Mouse (Mus musculus): ENCODE measurements around the gene Eif2b5.

Gene Eif2b5

DNA sequence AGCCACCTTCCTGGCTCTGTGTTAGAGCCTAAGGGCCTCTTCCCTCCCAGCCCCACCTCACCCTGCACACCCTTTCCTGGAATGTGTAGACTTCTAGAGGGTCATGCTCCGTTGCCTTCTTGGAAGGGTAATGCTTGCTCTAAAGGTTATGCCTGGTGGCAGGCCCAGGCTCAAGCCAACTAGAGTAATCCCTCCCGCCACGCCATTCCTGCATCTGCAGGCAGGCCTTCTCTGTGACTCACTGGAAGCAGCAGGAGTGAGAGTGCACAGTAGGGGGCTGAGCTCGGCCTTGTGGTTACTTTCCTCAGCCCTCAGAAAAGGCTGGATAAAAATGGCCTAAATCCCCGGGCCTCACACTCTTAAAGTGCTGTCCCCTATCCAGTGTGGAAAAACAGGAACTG, 38.5 kb downstream of the Eif2b5 start:
- DNase-seq (ENCODE audit: low spot score): peak; percentile 56

DNA sequence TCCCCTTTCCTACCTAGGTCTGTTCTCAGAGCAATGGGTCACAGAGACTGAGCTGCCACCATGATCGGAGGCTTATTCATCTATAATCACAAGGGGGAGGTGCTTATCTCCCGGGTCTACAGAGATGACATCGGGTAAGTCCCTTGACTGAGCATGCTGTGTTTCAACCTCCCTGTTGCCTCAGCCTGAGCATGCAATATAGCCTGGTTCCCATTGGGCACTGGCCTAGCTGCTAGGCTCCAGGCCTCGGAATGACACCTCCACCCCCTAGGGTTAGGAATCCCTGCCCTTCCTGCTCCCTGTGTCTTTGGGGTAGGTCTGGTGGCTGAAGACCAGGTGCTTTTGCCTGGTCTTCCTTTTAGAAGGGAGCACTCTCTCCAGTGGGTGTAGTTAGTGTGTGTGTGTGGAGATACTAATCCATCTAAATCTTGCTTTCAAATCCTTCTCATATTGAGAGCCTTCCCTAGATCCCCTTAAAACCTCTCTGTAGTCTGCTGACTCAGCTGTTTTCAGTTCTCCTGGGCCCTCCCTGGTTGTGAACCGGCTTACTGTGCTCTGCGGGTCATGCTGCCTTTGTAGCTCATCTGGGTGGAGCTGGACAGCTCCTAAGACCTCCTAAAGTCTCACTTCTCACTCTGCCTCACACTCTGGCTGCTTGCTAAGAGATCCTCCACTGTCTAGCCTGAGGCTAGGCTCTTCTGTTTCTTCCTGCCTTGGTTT, 39.1 kb downstream of the Eif2b5 start:
- DNase-seq (ENCODE audit: low spot score): peak; percentile 23

DNA sequence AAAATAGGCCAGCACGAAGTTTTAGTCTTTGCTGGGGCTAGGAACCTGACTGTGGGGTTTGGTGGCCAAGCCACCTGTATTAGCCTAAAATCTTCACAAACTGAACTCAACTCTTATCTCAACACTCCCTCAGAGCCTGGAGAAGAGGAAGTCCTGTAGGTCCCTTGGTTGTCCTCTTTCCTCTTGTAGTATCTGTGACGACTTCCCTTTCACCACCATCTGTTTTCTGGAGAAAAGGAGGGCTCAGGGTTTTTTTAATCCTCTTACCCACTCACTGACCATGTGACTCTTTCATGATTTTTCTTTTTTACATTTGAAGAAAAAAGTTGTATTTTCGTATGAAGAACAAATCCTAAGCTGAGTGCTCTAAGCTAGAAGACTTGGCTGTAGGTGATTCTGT, 41.0 kb downstream of the Eif2b5 start:
- no peak for DNase-seq (ENCODE audit: low spot score)

DNA sequence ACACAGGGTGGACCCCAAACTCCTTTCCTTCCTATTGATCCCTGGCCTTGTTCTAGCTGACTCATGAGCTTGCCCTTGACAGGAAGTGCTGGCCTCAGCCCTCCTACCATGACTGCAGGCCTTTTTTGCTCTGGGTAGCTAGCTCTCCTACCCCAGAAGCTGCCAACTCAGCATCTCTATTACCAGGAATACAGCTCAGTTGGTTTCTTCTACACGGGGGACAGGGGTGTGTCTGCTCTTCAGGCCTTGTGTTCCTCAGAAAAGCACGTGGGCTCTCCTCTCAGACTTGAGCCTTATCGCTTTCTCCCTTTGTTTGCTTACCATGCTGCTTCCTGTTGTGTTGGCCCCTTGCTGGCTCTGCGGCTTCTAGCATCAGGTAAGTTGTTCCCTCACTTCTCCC, 41.8 kb downstream of the Eif2b5 start:
- peak; percentile 78 for DNase-seq (ENCODE audit: low spot score)

DNA sequence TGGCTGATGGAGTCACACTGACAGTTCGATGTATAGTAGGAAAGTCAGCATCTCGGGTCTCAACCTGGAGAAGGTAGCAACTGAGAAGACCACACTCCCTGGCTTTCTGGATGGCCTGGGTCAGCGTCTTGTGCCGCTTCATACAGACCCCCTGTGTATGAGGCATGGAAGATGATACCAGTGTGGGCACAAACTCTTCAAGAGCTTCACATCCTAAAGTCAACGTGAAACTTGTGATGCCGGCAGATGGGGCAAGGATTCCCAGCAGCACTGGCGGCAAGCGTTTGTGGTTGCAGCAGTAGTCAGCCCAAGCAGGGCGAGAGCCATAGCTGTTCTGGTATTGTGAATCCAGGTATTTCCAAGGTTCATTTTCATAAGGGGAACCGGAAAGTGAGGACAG, 47.1 kb downstream of the Eif2b5 start:
- DNase-seq (ENCODE audit: low spot score): no peak

DNA sequence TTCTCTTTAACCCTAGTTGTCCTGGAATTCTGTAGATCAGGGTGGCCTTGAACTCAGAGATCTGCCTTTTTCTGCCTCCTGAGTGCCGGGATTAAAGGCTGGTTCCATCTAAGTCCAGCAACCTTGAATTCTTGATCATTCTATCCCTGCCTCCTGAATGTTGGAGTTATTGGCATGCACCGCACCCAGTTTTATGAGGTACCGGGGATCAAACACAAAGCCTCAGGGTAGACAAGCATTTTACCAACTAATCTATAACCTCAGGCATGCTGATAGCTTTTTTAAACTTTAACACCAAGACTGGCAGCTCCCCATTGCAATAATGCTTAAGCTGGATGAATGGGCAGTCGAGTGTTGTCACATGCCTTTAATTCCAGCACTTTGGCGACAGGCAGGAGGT, 48.8 kb downstream of the Eif2b5 start:
- peak; percentile 14 for DNase-seq (ENCODE audit: low spot score)

DNA sequence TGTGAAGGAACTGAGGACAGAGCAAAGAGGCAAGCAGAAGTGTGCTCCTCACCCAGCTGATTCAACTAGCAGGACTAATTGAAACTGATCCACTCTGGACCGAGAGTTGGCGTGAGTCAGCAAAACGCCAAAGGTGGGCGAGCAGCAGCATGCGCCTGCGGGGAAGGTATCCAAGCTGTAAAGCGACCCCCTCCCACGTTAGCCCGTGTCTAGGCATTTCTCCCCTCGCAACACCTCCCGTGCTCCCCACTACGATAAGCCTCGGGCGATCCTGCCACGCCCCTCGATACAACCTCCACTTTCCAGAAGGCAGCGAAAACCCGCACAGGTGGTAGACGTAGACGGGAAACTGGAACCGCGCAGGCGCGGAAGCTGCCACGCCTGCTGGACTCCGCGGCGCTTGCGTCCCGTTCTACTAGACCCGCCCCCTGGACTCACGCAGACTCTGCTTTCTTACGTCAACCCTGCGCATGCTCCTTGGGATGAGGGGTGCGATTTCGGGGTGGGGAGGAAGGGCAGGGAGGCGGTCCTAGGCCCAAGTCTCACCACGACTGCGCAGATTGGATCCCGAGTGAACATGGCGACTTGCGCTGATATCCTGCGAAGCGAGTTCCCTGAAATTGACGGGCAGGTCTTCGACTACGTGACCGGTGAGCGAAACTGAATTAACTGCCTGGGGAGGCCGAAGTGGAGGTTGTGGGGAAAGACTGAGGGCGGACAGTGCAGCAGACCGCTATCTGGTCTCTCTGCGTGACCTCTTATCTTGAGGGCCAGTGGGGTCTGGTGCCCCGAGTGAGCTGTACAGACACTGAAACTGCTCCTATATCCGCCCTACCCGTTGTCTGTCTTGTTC, 49.7 kb downstream of the Eif2b5 start, which contains the start of gene Abcf3:
Gene Abcf3 (plus strand): TSS at position 482 of the 853 bp plus-strand sequence.
- peak; percentile 99 for DNase-seq (ENCODE audit: low spot score)

DNA sequence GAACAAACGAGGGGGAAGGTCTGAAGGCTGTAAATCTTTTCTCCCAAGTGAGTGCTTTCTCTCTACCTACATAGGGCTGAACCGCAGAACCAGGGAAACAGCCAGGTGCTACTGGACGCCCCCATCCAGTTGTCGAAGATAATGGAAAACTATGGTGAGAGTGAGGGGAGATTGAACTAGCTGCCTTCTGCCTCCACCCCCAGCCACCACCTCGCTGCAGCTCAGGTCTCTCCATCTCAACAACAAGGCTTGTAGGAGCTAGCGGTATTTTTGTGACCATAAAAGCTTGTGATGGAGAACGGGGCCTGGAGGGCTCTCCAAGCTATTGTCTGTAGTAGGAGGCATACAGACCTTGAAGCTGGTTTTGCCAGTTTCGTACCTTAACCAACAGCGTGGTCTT, 50.5 kb downstream of the Eif2b5 start:
- no peak for DNase-seq (ENCODE audit: low spot score)

DNA sequence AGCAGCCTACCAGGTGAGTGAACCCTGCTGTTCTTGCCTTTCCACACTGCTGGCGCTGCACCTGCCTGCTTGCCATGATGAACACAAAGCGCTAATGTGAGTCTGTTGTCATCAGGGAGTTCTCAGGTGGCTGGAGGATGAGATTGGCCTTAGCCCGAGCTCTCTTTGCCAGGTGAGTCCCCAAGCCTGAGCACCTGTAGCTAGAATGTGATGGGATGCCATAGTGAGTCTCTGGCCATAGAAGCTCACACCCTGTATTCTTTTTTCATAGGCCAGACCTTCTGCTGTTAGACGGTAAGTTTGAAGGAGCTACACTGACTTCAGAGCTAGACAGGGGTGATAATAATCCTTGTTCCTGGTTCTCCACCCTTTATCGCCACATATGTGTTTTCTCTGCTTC, 53.1 kb downstream of the Eif2b5 start:
- DNase-seq (ENCODE audit: low spot score): no peak

DNA sequence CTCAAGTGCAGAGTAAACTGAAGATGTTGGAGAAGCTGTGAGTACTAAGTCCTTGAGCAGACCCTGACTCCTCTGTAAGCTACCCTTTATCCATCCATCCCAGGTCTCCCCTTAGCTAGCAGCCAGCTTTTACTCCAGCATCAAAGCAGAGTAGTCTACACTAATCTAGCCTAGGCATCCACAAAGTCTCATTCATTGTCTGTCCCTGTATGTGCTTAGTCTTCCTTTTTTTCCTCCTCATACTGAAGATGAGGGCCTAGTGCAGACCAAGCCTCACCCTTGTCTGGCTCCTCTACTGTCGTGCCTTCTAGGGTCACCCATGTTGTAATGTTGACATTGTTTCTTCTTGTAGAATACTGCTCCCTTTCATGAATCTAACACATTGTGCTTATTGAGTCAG, 54.0 kb downstream of the Eif2b5 start:
- DNase-seq (ENCODE audit: low spot score): no peak

DNA sequence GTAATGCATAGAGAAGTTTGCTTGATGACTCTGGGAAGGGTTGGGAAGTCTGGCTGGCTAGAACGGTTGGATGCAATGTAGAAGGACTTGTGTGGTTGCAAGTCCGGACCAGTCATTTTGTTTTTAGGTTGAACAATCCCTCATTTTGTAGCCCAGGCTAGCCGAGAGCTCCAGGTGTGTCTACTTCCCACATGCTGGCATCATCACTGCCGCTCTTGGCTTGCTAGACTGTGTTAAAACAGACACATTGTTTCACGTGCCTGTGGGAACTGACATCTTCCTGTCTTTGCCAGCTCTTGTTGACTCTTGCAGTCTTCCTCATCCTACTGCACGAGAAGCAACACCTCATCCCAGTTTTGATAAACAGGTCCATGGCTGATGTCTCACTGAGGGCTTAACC, 56.4 kb downstream of the Eif2b5 start:
- DNase-seq (ENCODE audit: low spot score): no peak

DNA sequence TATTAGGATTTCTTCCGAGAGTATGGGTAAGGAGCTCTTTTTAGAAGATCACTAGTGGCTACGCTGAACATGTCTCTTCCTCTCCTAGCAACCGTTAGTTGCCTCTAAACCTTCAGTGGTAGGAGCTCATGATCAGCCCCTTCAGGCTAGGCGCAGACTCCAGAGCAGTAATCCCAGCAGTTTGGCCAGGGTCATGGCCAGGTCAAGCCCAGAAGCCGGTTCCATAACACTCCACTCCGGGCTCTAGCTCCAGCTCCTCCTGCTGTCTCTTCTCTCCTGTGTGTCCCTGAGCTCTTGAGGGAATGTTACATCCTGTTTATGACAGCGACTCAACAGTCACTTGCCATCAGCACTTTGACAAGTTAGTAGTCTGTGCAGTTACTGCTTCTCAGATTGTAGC, 58.8 kb downstream of the Eif2b5 start:
- no peak for DNase-seq (ENCODE audit: low spot score)
